Mouse (Mus musculus) limb, embryonic 14.5 days (tissue): ENCODE measurements around the gene Exoc6b. TPM values are rescaled to one million over a fixed set of nuclear protein-coding genes. Genes with fewer than 3 reads are reported as not detected.
A peak's percentile ranks its signal among the peaks of the same experiment; 100 is the strongest.

ENCODE experiments used
- ATAC-seq: fragments of 200-750 bp; cut with Nextera tagmentation; 2 replicates; pipeline ENCODE4 v1.8.0; 2017; ENCODE audit warnings: low read depth, moderate number of reproducible peaks, moderate TSS enrichment; ENCODE audit not compliant: low FRiP score
- DNase-seq: peaks from one replicate; pipeline ENCODE4 v3.0.0-alpha.2; 2015; ENCODE audit warnings: low spot score
- H3K27ac ChIP-seq: fragments of 300-500 bp; sonication (generic); replicated peaks from 2 replicates; pipeline ENCODE4 v1.5.1; 2014; ENCODE audit warnings: low read depth, mild to moderate bottlenecking, low read length, moderate library complexity, mixed read lengths
- H3K27me3 ChIP-seq: fragments of 300-500 bp; sonication (generic); 2 replicates; pipeline ENCODE4 v1.6.1; 2014; ENCODE audit warnings: low read length, mixed read lengths; ENCODE audit not compliant: control insufficient read depth, insufficient read depth
- H3K36me3 ChIP-seq: fragments of 300-500 bp; sonication (generic); 2 replicates; pipeline ENCODE4 v1.6.1; 2014; ENCODE audit warnings: mild to moderate bottlenecking, low read length, moderate library complexity, mixed read lengths; ENCODE audit not compliant: control insufficient read depth, insufficient read depth
- H3K4me1 ChIP-seq: fragments of 300-500 bp; sonication (generic); 2 replicates; pipeline ENCODE4 v1.6.1; 2014; ENCODE audit warnings: antibody characterized with exemption, low read length, mixed read lengths; ENCODE audit not compliant: control insufficient read depth, insufficient read depth
- H3K4me2 ChIP-seq: fragments of 300-500 bp; sonication (generic); replicated peaks from 2 replicates; pipeline ENCODE4 v1.6.1; 2014; ENCODE audit warnings: low read depth, mild to moderate bottlenecking, low read length, moderate library complexity; ENCODE audit not compliant: severe bottlenecking
- H3K4me3 ChIP-seq: fragments of 300-500 bp; sonication (generic); replicated peaks from 2 replicates; pipeline ENCODE4 v1.5.1; 2014; ENCODE audit warnings: low read length
- H3K9ac ChIP-seq: fragments of 300-500 bp; sonication (generic); 2 replicates; pipeline ENCODE4 v1.6.1; 2014; ENCODE audit warnings: mild to moderate bottlenecking, low read depth, low read length, moderate library complexity; ENCODE audit not compliant: severe bottlenecking
- H3K9me3 ChIP-seq: fragments of 300-500 bp; sonication (generic); 2 replicates; pipeline ENCODE4 v1.6.1; 2016; ENCODE audit warnings: low read length; ENCODE audit not compliant: control insufficient read depth
- POLR2A ChIP-seq: fragments of 200-500 bp; IDR thresholded peaks from 2 replicates; pipeline ENCODE4 v1.8.0; 2012; ENCODE audit warnings: inconsistent platforms, mild to moderate bottlenecking, moderate library complexity, borderline replicate concordance; ENCODE audit not compliant: insufficient read depth, insufficient read length; ENCODE audit errors: extremely low read depth
- WGBS: fragments of 180-500 bp; shearing (Covaris S2); extraction: QIAGEN DNeasy Blood & Tissue Kit; methylation state at CpG from one replicate; pipeline ENCODE4 v1.1.7; 2014; 5-methylcytosine and 5-hydroxymethylcytosine counted together
- polyA plus RNA-seq, 2 experiments: library from polyadenylated mRNA; depleted of rRNA in 1 of 2; stranded (reverse) in 1 of 2; unstranded in 1 of 2; fragments of >200 nt; fragmentation: Nextera tagmentation in 1 of 2; extraction: Ambion mirVana in 1 of 2; gene quantifications; 2 replicates each; pipeline versions ENCODE4 v1.2.1 to v1.2.3; 2012 to 2014

Exoc6b gene
- polyA plus RNA-seq, 2 experiments: 16.1 to 40.7 TPM

DNA sequence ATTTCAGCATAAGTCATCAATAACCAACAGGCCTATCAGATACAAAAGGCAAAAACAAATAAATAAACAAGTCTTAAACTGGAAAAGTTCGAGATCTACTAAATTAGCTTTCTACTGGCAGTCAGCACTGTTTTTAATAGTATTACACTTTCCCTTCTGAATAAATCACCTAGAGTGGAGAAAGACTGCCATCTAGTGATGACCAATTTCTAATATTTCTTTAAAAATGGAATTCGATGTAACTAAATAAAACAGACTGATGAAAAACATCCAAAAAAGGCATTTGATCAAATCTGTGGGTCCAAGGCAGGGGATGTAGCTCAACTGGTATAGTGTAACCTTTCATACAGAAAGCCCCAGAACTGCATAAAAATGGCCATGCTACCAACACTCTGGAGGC, 52.3 kb downstream of the Exoc6b start:
- Histone ChIP-seq H3K4me3 (no peak overlapping the region), H3K4me2 (no peak overlapping the region), H3K9me3 (no peaks in the 10 kb centered on the region), H3K9ac (no peak overlapping the region), H3K36me3 (no peaks in the 10 kb centered on the region), H3K4me1 (no peaks in the 10 kb centered on the region), H3K27me3 (no peaks in the 10 kb centered on the region), H3K27ac (no peak overlapping the region)
- TF ChIP-seq POLR2A: no peak
- ATAC-seq (no peak), DNase-seq (peak; percentile 60)
- WGBS: 18% methylated on average over 2 of the region's 2 CpGs

DNA sequence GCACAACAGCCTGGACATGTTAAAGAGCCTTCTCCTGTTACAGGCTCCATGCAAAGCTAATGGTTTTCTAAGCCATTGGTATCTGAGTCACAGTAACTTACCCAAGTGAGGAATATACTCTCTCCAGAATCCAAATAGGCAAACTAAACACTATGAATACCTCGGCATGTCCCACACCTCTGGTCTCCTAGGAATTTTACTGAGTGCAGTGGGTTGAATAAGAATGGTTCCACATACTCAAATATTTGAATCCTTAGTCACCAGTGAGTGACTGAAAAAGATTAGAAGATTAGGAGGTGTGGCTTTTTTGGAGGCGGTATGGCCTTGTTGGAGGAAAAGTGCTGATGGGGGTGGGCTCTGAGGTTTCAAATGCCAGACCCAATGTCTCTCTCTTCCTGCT, 55.4 kb downstream of the Exoc6b start:
- H3K9me3 ChIP-seq: no peaks in the 10 kb centered on the region
- no peaks in the 10 kb centered on the region for H3K4me1 ChIP-seq
- H3K4me3 ChIP-seq: no peak overlapping the region
- TF ChIP-seq POLR2A: no peak
- no peaks in the 10 kb centered on the region for H3K36me3 ChIP-seq
- WGBS: 79% methylated on average over 2 of the region's 2 CpGs
- no peak overlapping the region for H3K9ac ChIP-seq
- no peak overlapping the region for H3K4me2 ChIP-seq
- no peaks in the 10 kb centered on the region for H3K27me3 ChIP-seq
- H3K27ac ChIP-seq: no peak overlapping the region
- DNase-seq (no peak), ATAC-seq (no peak)

DNA sequence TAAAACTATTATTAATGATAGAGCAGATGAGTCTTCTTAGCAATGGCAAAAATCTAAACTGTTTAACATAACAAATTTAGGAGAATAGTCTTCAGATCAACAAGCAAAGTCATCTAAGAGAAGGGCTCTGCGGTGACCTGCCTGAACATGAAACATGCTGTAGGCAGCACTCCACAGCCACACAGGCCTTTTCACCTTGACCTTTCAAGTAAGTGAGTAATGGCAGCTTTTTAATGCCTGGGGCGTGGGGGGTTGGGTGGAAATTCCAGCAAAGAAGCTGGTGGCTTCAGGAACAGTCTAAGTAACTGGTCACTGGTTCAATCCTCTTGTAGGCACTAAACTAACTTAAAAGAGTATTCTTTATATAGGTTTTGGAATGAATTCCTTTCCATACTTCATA, 58.9 kb downstream of the Exoc6b start:
- WGBS: 69% methylated on average over 2 of the region's 2 CpGs
- H3K4me1 ChIP-seq: no peaks in the 10 kb centered on the region

DNA sequence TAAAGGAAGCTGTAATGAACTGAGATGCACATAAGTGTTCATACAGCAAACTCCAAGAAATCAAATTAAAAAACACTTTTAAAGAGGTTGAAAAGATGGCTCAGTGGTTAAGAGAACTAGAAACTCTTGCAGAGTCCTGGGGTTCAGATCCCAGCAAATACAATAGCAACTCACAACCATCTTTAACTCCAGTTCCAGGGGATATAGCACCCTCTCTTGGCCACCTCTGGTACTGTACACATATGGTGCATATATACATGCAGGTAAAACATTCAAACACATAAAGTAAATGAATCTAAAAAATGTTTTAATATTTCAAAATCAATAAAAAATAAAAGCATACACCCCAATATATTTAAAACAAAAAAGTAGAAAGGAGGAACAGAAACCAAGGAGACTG, 73.9 kb downstream of the Exoc6b start:
- DNase-seq (no peak), ATAC-seq (no peak)
- Histone ChIP-seq H3K9me3 (no peaks in the 10 kb centered on the region), H3K27ac (no peak overlapping the region), H3K4me3 (no peak overlapping the region), H3K9ac (no peak overlapping the region), H3K4me2 (no peak overlapping the region), H3K27me3 (no peaks in the 10 kb centered on the region), H3K4me1 (no peaks in the 10 kb centered on the region), H3K36me3 (peaks cover 9% of the 10 kb centered on the region; the same call in 1 of the 2 replicates)
- no peak for TF ChIP-seq POLR2A

More for the DNA sequence above, 58.9 kb downstream of the Exoc6b start:
- TF ChIP-seq POLR2A: no peak
- H3K27ac ChIP-seq: no peak overlapping the region
- no peaks in the 10 kb centered on the region for H3K36me3 ChIP-seq
- no peak for DNase-seq
- H3K4me2 ChIP-seq: no peak overlapping the region
- no peak overlapping the region for H3K9ac ChIP-seq
- no peaks in the 10 kb centered on the region for H3K9me3 ChIP-seq
- H3K4me3 ChIP-seq: no peak overlapping the region
- ATAC-seq: no peak
- H3K27me3 ChIP-seq: no peaks in the 10 kb centered on the region

DNA sequence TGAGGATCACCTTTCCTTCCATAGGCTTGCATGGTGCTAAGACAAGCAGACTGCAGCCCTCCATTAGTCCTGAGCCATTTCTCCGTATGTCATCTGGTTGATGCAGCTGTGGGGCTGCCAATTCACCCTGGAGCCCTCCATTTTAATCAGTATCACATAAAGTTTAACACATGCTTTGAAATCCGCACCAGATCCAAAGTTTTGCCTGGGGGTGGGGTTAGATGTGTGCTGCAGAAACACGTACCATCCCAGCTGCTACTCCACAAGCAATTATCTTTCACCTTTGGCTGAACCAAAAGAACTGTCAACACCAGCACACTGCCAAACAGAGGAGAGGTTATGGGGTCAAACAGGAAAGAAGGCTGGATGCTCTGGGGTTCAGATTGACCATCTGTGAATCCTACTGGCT, 92.7 kb downstream of the Exoc6b start:
- Histone ChIP-seq H3K4me1 (peaks cover 10% of the 10 kb centered on the region), H3K9me3 (no peaks in the 10 kb centered on the region), H3K36me3 (no peaks in the 10 kb centered on the region), H3K4me3 (no peak overlapping the region), H3K9ac (no peak overlapping the region), H3K4me2 (no peak overlapping the region), H3K27ac (no peak overlapping the region), H3K27me3 (no peaks in the 10 kb centered on the region)
- ATAC-seq (0 out of 2 replicates have a peak, but pooled peaks have one; percentile 34), DNase-seq (peak; percentile 56)
- 14% methylated on average over 3 of the region's 3 CpGs for WGBS
- no peak for TF ChIP-seq POLR2A

DNA sequence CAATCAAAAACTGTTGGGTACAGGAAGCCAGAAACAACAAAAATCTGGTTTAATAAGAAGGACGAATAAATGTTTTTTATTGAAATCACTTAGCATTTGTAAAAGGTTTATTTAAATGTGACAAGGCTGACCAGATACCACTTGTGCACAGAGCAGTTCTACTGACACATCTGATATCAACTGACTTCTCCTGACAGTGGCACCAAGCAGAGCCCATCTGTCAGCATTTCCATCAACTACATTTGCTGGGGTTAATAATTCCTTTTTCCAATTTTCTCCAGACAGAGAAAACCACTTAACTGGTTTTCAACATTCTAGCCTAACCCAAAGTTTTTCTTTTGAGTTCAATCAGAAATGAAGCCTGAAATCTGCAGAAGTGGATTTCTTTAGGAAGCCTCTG, 100.8 kb downstream of the Exoc6b start:
- no peak for TF ChIP-seq POLR2A
- no peak overlapping the region for H3K9ac ChIP-seq
- no peak overlapping the region for H3K27ac ChIP-seq
- 48% methylated on average over 1 of the region's 1 CpGs for WGBS
- H3K4me1 ChIP-seq: no peaks in the 10 kb centered on the region; the same call in 1 of the 2 replicates
- no peaks in the 10 kb centered on the region for H3K9me3 ChIP-seq
- no peak for ATAC-seq
- H3K4me3 ChIP-seq: no peak overlapping the region
- no peaks in the 10 kb centered on the region for H3K36me3 ChIP-seq
- no peak overlapping the region for H3K4me2 ChIP-seq
- no peak for DNase-seq
- H3K27me3 ChIP-seq: no peaks in the 10 kb centered on the region
